Mouse (Mus musculus): ENCODE measurements around the gene Pros1. TPM values are rescaled to one million over a fixed set of nuclear protein-coding genes. Genes with fewer than 3 reads are reported as not detected.

Pros1 gene
- polyA plus RNA-seq, 1 experiment from 2014 or later: 19.1 TPM

DNA sequence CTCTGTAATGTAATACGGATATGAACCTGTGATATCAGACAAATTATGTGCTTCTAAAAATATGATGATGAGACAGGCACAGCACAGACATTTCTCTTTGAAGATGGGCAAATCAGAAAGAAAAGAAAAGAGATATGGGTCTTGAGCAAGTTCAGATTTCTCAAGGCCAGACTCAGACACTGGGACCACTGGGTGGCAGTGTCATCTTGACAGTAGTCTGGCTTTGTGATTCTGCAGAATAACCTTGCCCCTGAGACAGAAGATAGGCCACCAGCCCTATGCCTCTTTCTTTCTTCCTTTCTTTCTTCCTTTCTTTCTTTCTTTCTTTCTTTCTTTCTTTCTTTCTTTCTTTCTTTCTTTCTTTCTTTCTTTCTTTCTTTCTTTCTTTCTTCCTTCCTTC, 120.8 kb downstream of the Pros1 start:
- 62% methylated on average over 1 of the region's 1 CpGs for WGBS (ENCODE audit: insufficient replicate concordance)

More for the DNA sequence above, 120.8 kb downstream of the Pros1 start:
- DNase-seq (no peak), ATAC-seq (no peak)
- Histone ChIP-seq H3K36me3 (replicated peaks; ENCODE audit: insufficient read depth, low read length) (no peaks in the 10 kb centered on the region), H3K27me3 (ENCODE audit: insufficient read depth, low read length) (no peaks in the 10 kb centered on the region), H3K4me2 (ENCODE audit: low read depth, low read length) (no peak overlapping the region), H3K4me3 (ENCODE audit: low read depth, low read length) (no peak overlapping the region), H3K4me1 (ENCODE audit: insufficient read depth) (no peaks in the 10 kb centered on the region), H3K9me3 (ENCODE audit: low read length) (no peaks in the 10 kb centered on the region), H3K9ac (replicated peaks) (no peak overlapping the region), H3K27ac (ENCODE audit: low read depth) (no peak overlapping the region)
- TF ChIP-seq CTCF (IDR thresholded peaks at IDR 0.05; ENCODE audit: low read depth) (peak; percentile 26; the same call in 1 of the 2 replicates), EP300 (IDR thresholded peaks at IDR 0.05; ENCODE audit: low read depth) (no peak)

Small RNA genes lying within 50 kb of the gene (microRNA-seq; reads per million reads assigned to microRNA genes)
- not detected for gene Gm25986

Other genes with a start within 250 kb of the Pros1 start
- gene Nsun3, start 67.5 kb upstream of the Pros1 start, polyA plus RNA-seq (2015; fragmentation: Nextera tagmentation; extraction: Ambion mirVana): 3.5 and 4.2 TPM in 2 replicates
- 0.04 TPM in 1 of 2 replicates, not detected in the other for gene Stx19, start 39.6 kb upstream of the Pros1 start, polyA plus RNA-seq (2015; fragmentation: Nextera tagmentation; extraction: Ambion mirVana)
- gene Arl13b, start 7.3 kb upstream of the Pros1 start, polyA plus RNA-seq (2015; fragmentation: Nextera tagmentation; extraction: Ambion mirVana): 3.0 and 3.4 TPM in 2 replicates